Mouse (Mus musculus) B cell, adult 2 months (primary cell): ENCODE measurements around the gene Gm10570.

Experiments used
- DNase-seq, 2 experiments: peaks; one replicate each; pipeline ENCODE4 v3.0.0; 2022

Gene Gm10570

GRCm38 (mm10) chr4:130267069-130267468 is 41.4 kb downstream of the Gm10570 start:
- DNase-seq, result no peak

GRCm38 (mm10) chr4:130266601-130267000 is 41.9 kb downstream of the Gm10570 start:
- DNase-seq, result no peak

GRCm38 (mm10) chr4:130264698-130265349 is 43.6 kb downstream of the Gm10570 start:
- peak; percentile 68 to 76 for DNase-seq

- DNase-seq, result no peak
These were observed 44.3 kb downstream of the Gm10570 start for GRCm38 (mm10) chr4:130264131-130264530.

- DNase-seq, result no peak
These were observed 48.1 kb downstream of the Gm10570 start for GRCm38 (mm10) chr4:130260406-130260805.
